Mouse (Mus musculus) megakaryocyte, embryonic 14.5 days (primary cell): ENCODE results near the gene Hipk2.

Experiments used
- FLI1 ChIP-seq: IDR thresholded peaks from 2 replicates; pipeline ENCODE4 v1.6.1; 2012; ENCODE audit warnings: low read length, inconsistent platforms, mixed read lengths
- GATA1 ChIP-seq: IDR thresholded peaks from 3 replicates; pipeline ENCODE4 v1.6.1; 2012; ENCODE audit warnings: mixed read lengths, low read length, inconsistent platforms, borderline replicate concordance

DNA sequence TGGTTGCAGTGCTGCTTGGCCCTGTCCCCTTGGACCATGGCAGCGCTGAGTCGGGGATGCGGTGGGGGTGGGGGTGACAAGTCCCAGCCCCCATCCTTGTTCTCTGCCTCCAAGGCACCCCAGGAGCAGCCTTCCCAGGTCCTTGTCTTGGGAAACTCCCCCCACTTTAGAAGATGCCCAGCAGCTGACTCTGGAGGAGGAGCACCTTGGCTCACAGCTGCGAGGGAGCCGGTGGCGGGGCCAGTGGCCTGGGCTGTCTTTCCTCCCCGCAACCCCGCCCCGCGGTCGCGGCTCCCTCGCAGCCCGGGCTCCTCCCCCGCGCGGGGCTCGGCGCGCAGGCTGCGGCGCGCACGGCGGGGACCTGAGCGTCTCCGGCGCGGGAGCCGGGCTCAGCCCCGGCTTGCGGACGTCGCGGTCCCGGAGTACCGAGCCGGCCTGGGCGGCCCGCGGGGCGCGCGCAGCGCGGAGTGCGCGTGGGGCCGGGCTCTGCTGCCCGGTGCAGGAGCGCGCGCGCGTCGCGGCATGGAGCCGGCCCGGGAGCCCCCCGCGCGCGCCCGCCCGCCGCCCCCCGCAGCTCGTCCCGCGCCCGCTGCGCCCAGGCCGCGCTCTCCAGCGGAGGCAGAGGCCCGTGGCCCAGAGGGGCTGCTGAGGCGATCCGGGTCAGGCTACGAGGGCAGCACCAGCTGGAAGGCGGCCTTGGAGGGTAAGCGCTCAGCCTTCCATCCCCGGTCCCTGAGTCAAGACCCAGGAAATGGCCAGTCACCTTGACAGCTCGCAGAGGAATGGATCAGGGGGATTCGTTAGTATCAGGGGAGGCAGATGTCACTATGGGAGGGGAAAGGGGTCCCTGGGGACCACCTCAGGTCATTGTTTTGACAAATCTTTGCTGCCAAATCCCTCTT is 213.0 kb downstream of the Hipk2 start, which contains the start of gene Clec2l:
- TF ChIP-seq GATA1 (no peak), FLI1 (no peak)
